Mouse (Mus musculus) lung, embryonic 14.5 days (tissue): Measurements from ENCODE around the gene Atf6. TPM values are rescaled to one million over a fixed set of nuclear protein-coding genes. Genes with fewer than 3 reads are reported as not detected.
A peak's percentile ranks its signal among the peaks of the same experiment; 100 is the strongest.

Experiments
- ATAC-seq: fragments of 200-750 bp; cut with Nextera tagmentation; 2 replicates; pipeline ENCODE4 v1.8.0; 2017; ENCODE audit warnings: mild to moderate bottlenecking, moderate TSS enrichment, moderate library complexity; ENCODE audit not compliant: insufficient read depth
- DNase-seq: peaks from one replicate; pipeline ENCODE4 v3.0.0-alpha.2; 2015
- H3K27ac ChIP-seq: fragments of 300-500 bp; sonication (generic); 2 replicates; pipeline ENCODE4 v1.5.1; 2014; ENCODE audit warnings: low read depth, mild to moderate bottlenecking, moderate library complexity
- H3K27me3 ChIP-seq: fragments of 300-500 bp; sonication (generic); 2 replicates; pipeline ENCODE4 v1.6.1; 2014; ENCODE audit warnings: low read length, control low read depth; ENCODE audit not compliant: insufficient read depth
- H3K36me3 ChIP-seq: fragments of 300-500 bp; sonication (generic); 2 replicates; pipeline ENCODE4 v1.6.1; 2014; ENCODE audit warnings: control low read depth; ENCODE audit not compliant: insufficient read depth
- H3K4me1 ChIP-seq: fragments of 300-500 bp; sonication (generic); 2 replicates; pipeline ENCODE4 v1.6.1; 2014; ENCODE audit warnings: antibody characterized with exemption, control low read depth; ENCODE audit not compliant: insufficient read depth
- H3K4me2 ChIP-seq: fragments of 300-500 bp; sonication (generic); 2 replicates; pipeline ENCODE4 v1.6.1; 2014; ENCODE audit warnings: mild to moderate bottlenecking
- H3K4me3 ChIP-seq: fragments of 300-500 bp; sonication (generic); 2 replicates; pipeline ENCODE4 v1.5.1; 2014; ENCODE audit warnings: low read depth, low read length
- H3K9ac ChIP-seq: fragments of 300-500 bp; sonication (generic); 2 replicates; pipeline ENCODE4 v1.6.1; 2014
- H3K9me3 ChIP-seq: fragments of 300-500 bp; sonication (generic); 2 replicates; pipeline ENCODE4 v1.6.1; 2016; ENCODE audit warnings: low read depth, low read length, control low read depth
- CTCF ChIP-seq: IDR thresholded peaks from 2 replicates; pipeline ENCODE4 v1.5.1; 2016; ENCODE audit warnings: antibody characterized with exemption, low read depth
- WGBS: fragments of 180-500 bp; shearing (Covaris S2); extraction: QIAGEN DNeasy Blood & Tissue Kit; methylation state at CpG from one replicate; pipeline ENCODE4 v1.1.7; 2014; 5-methylcytosine and 5-hydroxymethylcytosine counted together
- polyA plus RNA-seq: library from polyadenylated mRNA; unstranded; fragments of >200 nt; fragmentation: Nextera tagmentation; extraction: Ambion mirVana; gene quantifications from 2 replicates; pipeline ENCODE4 v1.2.1, GENCODE M21; 2014

Gene Atf6
- polyA plus RNA-seq, 1 experiment from 2014 or later = 9.9 TPM

- no peak overlapping the region for H3K9ac ChIP-seq
- WGBS = 74% methylated on average over 6 of the region's 6 CpGs
- no peak overlapping the region for H3K4me3 ChIP-seq
- H3K27ac ChIP-seq = peak overlapping the region; percentile 27; the same call in 1 of the 2 replicates
- DNase-seq (no peak), ATAC-seq (no peak)
- no peaks in the 10 kb centered on the region; the same call in 1 of the 2 replicates for H3K36me3 ChIP-seq
- no peaks in the 10 kb centered on the region for H3K27me3 ChIP-seq
- no peaks in the 10 kb centered on the region for H3K4me1 ChIP-seq
- no peak overlapping the region for H3K4me2 ChIP-seq
- no peak for TF ChIP-seq CTCF
- no peaks in the 10 kb centered on the region for H3K9me3 ChIP-seq
Measured at GRCm38 (mm10) chr1:170791542-170791941, 76.0 kb downstream of the Atf6 start.

DNA sequence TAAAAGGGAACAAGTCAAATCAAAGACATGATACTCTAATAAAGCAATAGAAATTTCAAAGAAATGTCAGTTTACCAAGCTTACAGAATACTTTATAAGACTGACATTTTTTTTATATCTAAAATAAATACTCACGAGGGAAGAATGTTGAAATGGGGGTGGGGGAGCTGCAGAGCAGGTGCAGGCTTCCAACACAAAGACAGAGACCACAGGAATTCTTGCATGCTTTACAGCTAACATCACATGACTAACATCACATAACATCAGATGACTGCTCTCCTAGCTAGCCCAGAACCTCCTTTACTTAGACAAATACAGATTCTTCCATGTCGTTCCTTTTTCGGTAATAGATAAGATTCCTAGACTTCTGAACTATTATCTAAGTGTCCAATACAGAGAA is 76.6 kb downstream of the Atf6 start:
- ATAC-seq = peak; percentile 76; the same call in 1 of the 2 replicates
- H3K27ac ChIP-seq = peak overlapping the region; percentile 54; the same call in 1 of the 2 replicates
- H3K9me3 ChIP-seq = no peaks in the 10 kb centered on the region
- 50% methylated on average over 3 of the region's 3 CpGs for WGBS
- no peak overlapping the region for H3K9ac ChIP-seq
- H3K27me3 ChIP-seq = no peaks in the 10 kb centered on the region
- no peaks in the 10 kb centered on the region; the same call in 1 of the 2 replicates for H3K36me3 ChIP-seq
- no peak for TF ChIP-seq CTCF
- no peak overlapping the region for H3K4me3 ChIP-seq
- no peaks in the 10 kb centered on the region for H3K4me1 ChIP-seq
- H3K4me2 ChIP-seq = no peak overlapping the region
- peak; percentile 23 for DNase-seq

- H3K36me3 ChIP-seq = peaks cover 3% of the 10 kb centered on the region; the same call in 1 of the 2 replicates
- H3K27ac ChIP-seq = no peak overlapping the region
- no peak overlapping the region for H3K4me2 ChIP-seq
- H3K9ac ChIP-seq = no peak overlapping the region
- TF ChIP-seq CTCF = no peak
- H3K4me3 ChIP-seq = no peak overlapping the region
- H3K27me3 ChIP-seq = no peaks in the 10 kb centered on the region
- 67% methylated on average over 1 of the region's 1 CpGs for WGBS
- no peaks in the 10 kb centered on the region for H3K9me3 ChIP-seq
- ATAC-seq (no peak), DNase-seq (no peak)
- no peaks in the 10 kb centered on the region for H3K4me1 ChIP-seq
Measured at GRCm38 (mm10) chr1:170787643-170788042, 79.9 kb downstream of the Atf6 start.

DNA sequence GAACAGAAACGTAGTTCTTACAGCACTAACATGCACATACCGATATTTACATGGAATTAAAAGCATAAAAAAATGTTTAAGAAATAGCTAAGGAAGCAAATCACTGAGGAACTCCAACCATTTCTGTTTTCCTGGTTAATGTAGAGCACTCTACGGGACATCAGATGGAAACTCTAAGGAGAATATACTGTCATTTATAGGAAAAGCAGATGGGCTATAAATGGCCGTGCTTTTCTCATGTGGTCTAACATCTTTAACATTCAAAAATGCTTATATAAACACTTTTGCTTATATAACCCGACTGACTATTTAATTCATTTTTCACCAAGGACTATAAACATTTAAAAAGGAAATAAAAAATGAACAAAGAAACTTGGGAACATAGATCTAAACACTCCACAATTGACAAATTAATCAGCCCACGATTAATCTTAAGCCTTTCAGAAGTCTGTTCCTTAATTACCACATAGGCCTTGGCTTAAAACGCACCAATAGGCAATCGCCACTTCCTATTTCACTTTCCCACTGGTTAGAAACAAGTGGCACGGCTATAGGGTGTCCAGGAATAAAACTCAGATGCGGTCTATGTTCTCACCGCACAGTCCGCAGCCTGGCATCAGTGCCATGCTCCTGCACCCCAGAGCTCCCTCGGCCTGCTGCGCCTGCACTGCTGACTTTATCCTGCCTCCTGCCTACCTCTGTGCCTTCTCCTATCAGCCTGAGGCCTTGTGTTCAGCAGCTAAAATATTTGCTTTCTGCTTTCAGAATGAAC is 80.8 kb downstream of the Atf6 start:
- DNase-seq = peak; percentile 38
- no peaks in the 10 kb centered on the region for H3K27me3 ChIP-seq
- TF ChIP-seq CTCF = no peak
- H3K36me3 ChIP-seq = peaks cover 3% of the 10 kb centered on the region; the same call in 1 of the 2 replicates
- 64% methylated on average over 14 of the region's 14 CpGs for WGBS
- no peak overlapping the region for H3K9ac ChIP-seq
- H3K4me3 ChIP-seq = no peak overlapping the region
- no peak overlapping the region for H3K27ac ChIP-seq
- no peak overlapping the region for H3K4me2 ChIP-seq
- no peaks in the 10 kb centered on the region for H3K4me1 ChIP-seq
- peak; percentile 41; the same call in 1 of the 2 replicates for ATAC-seq
- no peaks in the 10 kb centered on the region for H3K9me3 ChIP-seq

GRCm38 (mm10) chr1:170777688-170778087 is 89.9 kb downstream of the Atf6 start:
- WGBS = 82% methylated on average over 4 of the region's 4 CpGs
- ATAC-seq (no peak), DNase-seq (no peak)
- H3K9me3 ChIP-seq = no peaks in the 10 kb centered on the region
- H3K27ac ChIP-seq = no peak overlapping the region
- H3K36me3 ChIP-seq = no peaks in the 10 kb centered on the region
- no peak overlapping the region for H3K4me2 ChIP-seq
- no peak for TF ChIP-seq CTCF
- no peak overlapping the region for H3K9ac ChIP-seq
- H3K27me3 ChIP-seq = no peaks in the 10 kb centered on the region
- H3K4me1 ChIP-seq = no peaks in the 10 kb centered on the region
- H3K4me3 ChIP-seq = no peak overlapping the region

DNA sequence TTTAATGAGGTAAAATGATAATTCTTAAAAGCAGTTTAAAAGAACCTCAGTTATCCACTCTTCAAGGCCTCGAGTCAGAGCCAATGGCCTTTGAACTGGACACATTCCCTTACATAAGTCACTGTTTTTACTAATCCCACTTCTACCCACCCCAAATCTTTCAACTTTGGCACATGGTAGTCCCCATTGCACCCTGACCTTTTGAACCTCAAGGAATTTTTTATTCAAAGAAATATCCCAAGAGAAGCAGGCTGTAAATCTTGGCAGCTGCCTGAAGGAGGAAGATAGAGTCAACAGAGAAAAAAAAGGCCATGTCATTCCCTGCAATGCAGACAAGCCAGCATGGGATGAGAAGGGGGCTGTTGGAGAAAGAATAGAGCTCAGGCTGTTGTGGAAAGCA is 93.1 kb downstream of the Atf6 start:
- Histone ChIP-seq H3K27me3 (no peaks in the 10 kb centered on the region), H3K9me3 (no peaks in the 10 kb centered on the region), H3K9ac (no peak overlapping the region), H3K4me1 (no peaks in the 10 kb centered on the region), H3K27ac (no peak overlapping the region), H3K4me2 (no peak overlapping the region), H3K4me3 (no peak overlapping the region), H3K36me3 (no peaks in the 10 kb centered on the region)
- no peak for ATAC-seq
- no peak for TF ChIP-seq CTCF
- WGBS = 62% methylated on average over 1 of the region's 1 CpGs
- no peak for DNase-seq

DNA sequence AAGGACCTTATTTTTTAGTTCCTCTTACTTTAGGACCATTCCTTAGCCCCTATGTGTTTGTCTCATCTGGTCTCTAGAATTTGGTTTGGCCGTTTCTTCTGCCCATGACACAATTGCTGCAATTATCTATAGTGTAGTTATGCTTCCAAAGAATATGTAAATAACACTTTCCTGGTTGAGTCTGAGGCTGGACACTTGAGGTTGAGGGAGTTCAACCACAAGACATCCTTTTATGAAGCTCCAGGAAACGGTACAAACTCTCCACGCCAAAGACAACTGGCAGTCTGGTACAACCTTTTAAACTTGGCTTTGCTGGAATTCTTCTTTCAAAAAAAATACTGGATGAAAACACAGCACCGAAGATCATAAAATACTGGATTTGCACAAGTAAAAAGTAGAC is 94.1 kb downstream of the Atf6 start:
- Histone ChIP-seq H3K27me3 (no peaks in the 10 kb centered on the region), H3K36me3 (no peaks in the 10 kb centered on the region), H3K4me3 (no peak overlapping the region), H3K4me2 (no peak overlapping the region), H3K9ac (no peak overlapping the region), H3K27ac (no peak overlapping the region), H3K4me1 (no peaks in the 10 kb centered on the region), H3K9me3 (no peaks in the 10 kb centered on the region)
- no peak for ATAC-seq
- DNase-seq = no peak
- 77% methylated on average over 4 of the region's 4 CpGs for WGBS
- TF ChIP-seq CTCF = no peak
